Comparison of ENCODE assay signal across 8 mouse cellular contexts in the genomic region with DNA sequence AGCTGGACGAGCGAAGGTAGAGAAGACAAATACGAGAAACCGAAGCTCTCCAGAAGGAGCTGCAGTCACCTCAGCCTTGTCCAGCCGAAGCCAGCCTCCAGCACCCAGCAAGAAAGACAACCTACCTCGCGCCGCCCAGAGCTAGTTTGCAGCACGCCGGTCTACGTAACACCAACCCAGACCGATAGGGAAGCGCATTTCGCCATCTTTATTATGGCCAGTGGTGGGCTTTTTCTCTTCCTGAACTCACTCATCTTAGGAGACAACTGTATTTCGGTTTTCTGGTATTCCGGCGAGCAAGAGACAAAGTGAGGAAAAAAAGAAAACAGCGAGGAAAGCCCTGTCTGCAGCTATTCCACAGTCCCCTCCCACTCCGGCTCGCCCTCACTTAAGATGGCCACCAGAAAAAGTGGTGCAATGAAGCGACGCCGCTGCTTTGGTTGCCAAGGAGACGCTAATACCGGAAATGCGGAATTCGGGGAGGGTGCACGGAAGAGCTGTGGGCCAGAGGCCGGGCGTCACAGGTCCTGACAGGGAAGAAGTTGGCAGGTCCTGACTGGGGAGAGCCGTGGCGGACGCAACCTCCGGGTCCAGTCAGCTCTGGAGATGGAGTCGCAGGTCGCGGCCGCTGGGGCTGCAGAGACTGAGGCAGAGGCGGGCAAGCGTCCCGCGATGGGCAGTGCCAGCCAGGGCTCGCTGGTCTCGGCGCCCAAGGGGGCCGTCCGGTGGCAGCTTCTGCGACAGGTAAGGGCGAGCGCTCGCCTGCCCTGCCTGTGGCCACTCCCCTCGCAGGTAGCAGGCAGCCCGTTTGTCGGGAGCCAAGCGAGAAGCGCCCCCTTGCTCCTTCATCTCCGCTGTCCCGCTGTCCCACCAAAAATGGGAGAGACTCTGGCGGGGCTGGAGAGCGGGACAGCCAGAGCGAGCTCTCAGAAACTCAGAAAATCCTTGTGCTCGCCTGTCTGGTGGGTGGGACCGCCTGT. TPM values are rescaled to one million over a fixed set of nuclear protein-coding genes. Genes with fewer than 3 reads are reported as not detected.
A peak's percentile ranks its signal among the peaks of the same experiment; 100 is the strongest.
DNase-seq lines count a peak whose midpoint lies in the region; ATAC-seq and TF ChIP-seq lines count a peak whose summit lies in the region.

A gene (minus strand): TSS at position 122 of the 980 bp plus-strand sequence.
A gene (plus strand): TSS at position 433 of the 980 bp plus-strand sequence.

- H3K36me3 ChIP-seq in embryonic facial prominence, embryonic 15.5 days = no peaks in the 10 kb centered on the region
- no peaks in the 10 kb centered on the region for H3K36me3 ChIP-seq in limb, embryonic 14.5 days (ENCODE audit: control insufficient read depth, insufficient read depth, low read length)
- no peaks in the 10 kb centered on the region for H3K36me3 ChIP-seq in midbrain, postnatal 0 days (ENCODE audit: insufficient read depth, low read length)

- WGBS in bone marrow, adult 2 months = under 1% methylated on average over 63 of the region's 63 CpGs
- under 1% methylated on average over 63 of the region's 63 CpGs for WGBS in embryonic facial prominence, embryonic 15.5 days
- 2% methylated on average over 53 of the region's 63 CpGs for WGBS in limb, embryonic 14.5 days
- WGBS in midbrain, postnatal 0 days = under 1% methylated on average over 63 of the region's 63 CpGs

- H3K4me1 ChIP-seq in bone marrow, adult 2 months (ENCODE audit: control insufficient read depth, insufficient read depth, low read length) = no peaks in the 10 kb centered on the region; the same call in 1 of the 2 replicates
- peaks cover 12% of the 10 kb centered on the region for H3K4me1 ChIP-seq in embryonic facial prominence, embryonic 15.5 days
- H3K4me1 ChIP-seq in limb, embryonic 14.5 days (ENCODE audit: control insufficient read depth, insufficient read depth, low read length) = peaks cover 5% of the 10 kb centered on the region; the same call in 1 of the 2 replicates
- peaks cover 17% of the 10 kb centered on the region; the same call in 1 of the 2 replicates for H3K4me1 ChIP-seq in midbrain, postnatal 0 days (ENCODE audit: insufficient read depth, low read length)

- peak within 1 kb of the TSS; percentile 68 for H3K4me2 ChIP-seq in embryonic facial prominence, embryonic 15.5 days (replicated peaks)
- peak within 1 kb of the TSS; percentile 73 for H3K4me2 ChIP-seq in limb, embryonic 14.5 days (replicated peaks; ENCODE audit: low read depth, low read length, severe bottlenecking)
- peak within 1 kb of the TSS; percentile 74 for H3K4me2 ChIP-seq in midbrain, postnatal 0 days (ENCODE audit: low read depth, low read length, poor library complexity, severe bottlenecking)

- peak within 1 kb of the TSS; percentile 80; the same call in 1 of the 2 replicates for H3K27ac ChIP-seq in bone marrow, adult 2 months (ENCODE audit: control insufficient read depth, insufficient read depth, low read depth, low read length, poor library complexity)
- H3K27ac ChIP-seq in embryonic facial prominence, embryonic 15.5 days (replicated peaks) = peak within 1 kb of the TSS; percentile 83
- H3K27ac ChIP-seq in limb, embryonic 14.5 days (replicated peaks; ENCODE audit: low read depth, low read length) = peak within 1 kb of the TSS; percentile 63
- peak within 1 kb of the TSS; percentile 96 for H3K27ac ChIP-seq in midbrain, postnatal 0 days (ENCODE audit: low read depth, low read length)

- no peaks in the 10 kb centered on the region for H3K9me3 ChIP-seq in embryonic facial prominence, embryonic 15.5 days (replicated peaks)
- no peaks in the 10 kb centered on the region for H3K9me3 ChIP-seq in limb, embryonic 14.5 days (ENCODE audit: control insufficient read depth, low read length)
- H3K9me3 ChIP-seq in midbrain, postnatal 0 days (ENCODE audit: low read length) = no peaks in the 10 kb centered on the region

- H3K4me3 ChIP-seq in bone marrow, adult 2 months (replicated peaks; ENCODE audit: control insufficient read depth, low read depth, low read length) = peak within 1 kb of the TSS; percentile 90
- H3K4me3 ChIP-seq in embryonic facial prominence, embryonic 15.5 days (replicated peaks) = peak within 1 kb of the TSS; percentile 77
- H3K4me3 ChIP-seq in limb, embryonic 14.5 days (replicated peaks; ENCODE audit: low read length) = peak within 1 kb of the TSS; percentile 72
- H3K4me3 ChIP-seq in midbrain, postnatal 0 days (ENCODE audit: low read depth, low read length) = peak within 1 kb of the TSS; percentile 88

- no peaks in the 10 kb centered on the region for H3K27me3 ChIP-seq in embryonic facial prominence, embryonic 15.5 days
- H3K27me3 ChIP-seq in limb, embryonic 14.5 days (ENCODE audit: control insufficient read depth, insufficient read depth, low read length) = no peaks in the 10 kb centered on the region
- no peaks in the 10 kb centered on the region for H3K27me3 ChIP-seq in midbrain, postnatal 0 days (ENCODE audit: insufficient read depth, low read length)

- peak within 1 kb of the TSS; percentile 56 for H3K9ac ChIP-seq in embryonic facial prominence, embryonic 15.5 days
- H3K9ac ChIP-seq in limb, embryonic 14.5 days (ENCODE audit: low read depth, low read length, severe bottlenecking) = peak within 1 kb of the TSS; percentile 64
- peak within 1 kb of the TSS; percentile 85 for H3K9ac ChIP-seq in midbrain, postnatal 0 days (replicated peaks; ENCODE audit: low read length, poor library complexity, severe bottlenecking)

- peak; percentile 58; the same call in 1 of the 2 replicates for TF ChIP-seq POLR2A in bone marrow, adult 2 months (IDR thresholded peaks at IDR 0.05; ENCODE audit: borderline replicate concordance, control insufficient read depth, low read depth, low read length)
- peak; percentile 85; the same call in 1 of the 2 replicates for TF ChIP-seq POLR2A in limb, embryonic 14.5 days (IDR thresholded peaks at IDR 0.05; ENCODE audit: borderline replicate concordance, extremely low read depth, insufficient read depth, insufficient read length)

- peak; percentile 98 for ATAC-seq in embryonic facial prominence, embryonic 15.5 days (ENCODE audit: insufficient number of reproducible peaks, low FRiP score, low TSS enrichment, low read depth)
- ATAC-seq in limb, embryonic 14.5 days (ENCODE audit: low FRiP score, low read depth) = peak; percentile 98
- peak; percentile 98 for ATAC-seq in midbrain, postnatal 0 days (ENCODE audit: low FRiP score)

- peak; percentile 95 for DNase-seq in 416B (ENCODE audit: low read depth)
- DNase-seq in heart, adult 8-10 months (ENCODE audit: low spot score) = peak; percentile 98
- DNase-seq in kidney, adult 9 months = peak; percentile 98
- peak; percentile 98 for DNase-seq in limb, embryonic 14.5 days (ENCODE audit: low spot score)
- DNase-seq in midbrain, postnatal 0 days (ENCODE audit: low spot score) = peak; percentile 99
- peak; percentile 85 to 90 for DNase-seq in spleen, postnatal 14 days (ENCODE audit: low spot score in 2 of 2)

- TF ChIP-seq CTCF in bone marrow, adult 2 months (IDR thresholded peaks at IDR 0.05; ENCODE audit: control insufficient read depth, insufficient read depth, low read length) = no peak
- TF ChIP-seq CTCF in midbrain, postnatal 0 days (IDR thresholded peaks at IDR 0.05) = peak; percentile 24; the same call in 1 of the 2 replicates

RNA-seq across cellular contexts. Expression of the first gene that starts in this region (rescaled TPM):
- 6.0 and 11.3 TPM in 2 replicates for polyA plus RNA-seq in bone marrow, adult 2 months (2011; ENCODE audit: insufficient read depth, insufficient read length, low replicate concordance, missing spikeins)
- polyA plus RNA-seq in embryonic facial prominence, embryonic 15.5 days (2015; fragmentation: Nextera tagmentation; extraction: Ambion mirVana) = 31.9 and 35.4 TPM in 2 replicates
- 100 to 1,000 TPM; 103 to 130 (median 122) TPM for total RNA-seq in heart, adult 8-10 months (2022)
- 36.9 and 42.4 TPM in 2 replicates for polyA plus RNA-seq in limb, embryonic 14.5 days (2012; rRNA removed)
- polyA plus RNA-seq in limb, embryonic 14.5 days (2014; fragmentation: Nextera tagmentation; extraction: Ambion mirVana) = 31.4 and 34.8 TPM in 2 replicates
- 111 and 149 TPM in 2 replicates for total RNA-seq in midbrain, postnatal 0 days (2014; rRNA removed)
- polyA plus RNA-seq in midbrain, postnatal 0 days (2015; fragmentation: Nextera tagmentation; extraction: Ambion mirVana) = 150 and 151 TPM in 2 replicates

RNA-seq across cellular contexts. Expression of the second gene that starts in this region (rescaled TPM):
- polyA plus RNA-seq in bone marrow, adult 2 months (2011; ENCODE audit: insufficient read depth, insufficient read length, low replicate concordance, missing spikeins) = 0.86 and 4.3 TPM in 2 replicates
- polyA plus RNA-seq in embryonic facial prominence, embryonic 15.5 days (2015; fragmentation: Nextera tagmentation; extraction: Ambion mirVana) = 11.0 and 12.8 TPM in 2 replicates
- total RNA-seq in heart, adult 8-10 months (2022) = 1 to 10 TPM; 2.8 to 4.1 (median 3.2) TPM
- polyA plus RNA-seq in limb, embryonic 14.5 days (2012; rRNA removed) = 4.0 and 4.2 TPM in 2 replicates
- polyA plus RNA-seq in limb, embryonic 14.5 days (2014; fragmentation: Nextera tagmentation; extraction: Ambion mirVana) = 11.0 and 12.9 TPM in 2 replicates
- 6.1 and 12.6 TPM in 2 replicates for total RNA-seq in midbrain, postnatal 0 days (2014; rRNA removed)
- polyA plus RNA-seq in midbrain, postnatal 0 days (2015; fragmentation: Nextera tagmentation; extraction: Ambion mirVana) = 21.4 and 21.5 TPM in 2 replicates

Comparison
In these comparisons a context has a peak if more than half of its experiments do, and no peak if none do; other contexts are left out.
1. Peak in every context shown above with its lines: DNase-seq, ATAC-seq, H3K4me3 ChIP-seq and H3K27ac ChIP-seq.